Mouse (Mus musculus): Measurements from ENCODE around the gene Dpysl5. TPM values are rescaled to one million over a fixed set of nuclear protein-coding genes. Genes with fewer than 3 reads are reported as not detected.
A peak's percentile ranks its signal among the peaks of the same experiment; 100 is the strongest.
"Not testable (repeated sequence)": the region's sequence is repeated elsewhere in the genome, so short reads cannot be mapped to it uniquely, and the experiment has no call there.

The Dpysl5 gene
- total RNA-seq (2021): 1 to 10 TPM in 1 of 2 experiments, under 1 TPM in 1; 0.98 to 2.9 TPM
- long read RNA-seq, experiment 1: 0 reads
- long read RNA-seq, experiment 2, partial matches to known transcripts: 0 of 2 reads
- long read RNA-seq, experiment 2, other reads (novel, unspliced or antisense): 2 of 2 reads

DNA sequence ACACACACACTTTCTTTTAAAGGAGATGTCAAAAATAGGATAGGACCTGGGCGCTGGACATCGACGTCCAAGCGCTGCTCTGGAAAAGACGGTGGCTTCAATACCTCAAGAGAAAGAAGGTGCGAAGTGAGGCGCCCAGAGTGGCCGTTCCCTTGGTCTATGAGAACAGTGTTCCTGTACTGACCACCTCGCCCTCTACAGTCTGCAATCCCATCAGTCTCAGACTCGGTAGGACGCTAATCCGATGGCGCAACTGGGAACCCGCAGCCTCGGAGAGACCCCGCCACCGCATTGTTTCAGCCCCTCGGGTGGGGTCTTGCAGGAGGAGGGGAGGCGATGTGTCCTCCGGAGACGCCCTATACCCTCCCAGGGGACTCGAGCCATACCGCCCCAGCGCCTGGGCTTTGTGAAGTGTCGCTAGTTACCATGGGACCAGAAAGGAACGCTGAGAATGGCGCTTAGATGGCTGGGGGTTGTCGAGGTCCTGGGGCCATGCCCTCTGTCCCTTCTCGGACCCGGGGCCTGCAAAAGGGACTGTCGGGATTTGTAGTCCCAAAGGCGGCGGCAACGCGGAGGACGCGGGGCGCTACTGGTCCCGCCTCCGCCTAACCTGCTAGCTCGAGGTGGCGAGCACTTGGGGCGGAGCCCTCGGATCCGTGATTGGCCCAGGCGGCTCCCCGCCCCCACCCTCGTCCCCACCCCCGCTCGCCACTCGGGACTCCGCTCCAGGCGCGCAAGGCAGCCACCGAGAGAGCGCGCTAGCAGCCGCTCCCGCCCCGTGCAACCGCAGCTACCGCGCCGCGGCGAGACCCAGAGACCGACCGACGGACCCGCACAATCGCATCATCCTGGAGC lies at the start of gene Dpysl5:
Dpysl5 (plus strand) TSS at position 418 of the 855 bp plus-strand sequence.
- TF ChIP-seq CTCF (IDR thresholded peaks at IDR 0.05): peak; percentile 39; the same call in 1 of the 2 replicates
- DNase-seq: peak; percentile 92
- H3K4me3 ChIP-seq: peak within 1 kb of the TSS; percentile 82
- intact Hi-C loops (cut with DNase I): no loop called here
- H3K27ac ChIP-seq: peak within 1 kb of the TSS; percentile 79

DNA sequence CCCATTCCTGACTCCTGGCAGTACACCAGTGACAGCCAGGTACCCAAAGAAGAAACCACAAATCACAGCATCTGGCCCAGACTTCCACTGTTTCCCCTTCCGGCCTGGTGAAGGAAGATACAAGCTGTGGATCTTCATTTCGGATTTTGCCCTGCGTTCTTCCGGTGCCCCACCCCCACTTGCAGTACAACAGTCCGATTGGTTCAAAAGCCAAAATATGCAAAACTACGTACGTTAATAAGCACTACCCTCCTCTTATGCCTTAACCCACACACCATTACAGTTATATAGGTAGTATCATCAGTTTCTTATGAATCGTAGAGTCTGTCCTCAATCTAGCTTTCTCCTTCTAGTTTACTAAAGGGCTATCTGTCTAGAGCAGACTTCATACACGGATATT lies 46.0 kb upstream of the Dpysl5 start:
- intact Hi-C loops (cut with DNase I): no loop called here
- no peak for TF ChIP-seq CTCF (IDR thresholded peaks at IDR 0.05)
- no peak overlapping the region for H3K4me3 ChIP-seq
- no peak for DNase-seq
- peak overlapping the region; percentile 98 for H3K27ac ChIP-seq

DNA sequence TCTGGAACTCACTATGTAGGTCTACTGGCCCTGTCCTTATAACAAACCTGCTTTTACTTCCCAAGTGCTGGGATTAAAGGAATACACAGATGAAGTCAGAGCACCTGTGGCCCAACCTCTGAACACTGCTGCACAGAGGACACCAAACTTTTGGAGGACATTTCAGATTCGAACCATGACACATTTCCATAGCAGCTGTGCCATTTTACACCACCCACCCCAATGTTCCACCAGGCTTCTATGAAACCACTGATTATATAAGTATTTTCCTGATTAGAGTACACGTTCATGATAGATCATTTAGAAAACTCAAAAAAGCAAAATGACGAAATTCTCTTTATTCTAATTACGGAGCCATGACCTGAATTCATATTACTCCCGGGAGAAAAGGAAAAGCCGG lies 45.4 kb upstream of the Dpysl5 start:
- no peak for DNase-seq
- TF ChIP-seq CTCF (IDR thresholded peaks at IDR 0.05): no peak
- H3K4me3 ChIP-seq: peak overlapping the region; percentile 89
- peak overlapping the region; percentile 98 for H3K27ac ChIP-seq
- intact Hi-C loops (cut with DNase I): no loop called here

DNA sequence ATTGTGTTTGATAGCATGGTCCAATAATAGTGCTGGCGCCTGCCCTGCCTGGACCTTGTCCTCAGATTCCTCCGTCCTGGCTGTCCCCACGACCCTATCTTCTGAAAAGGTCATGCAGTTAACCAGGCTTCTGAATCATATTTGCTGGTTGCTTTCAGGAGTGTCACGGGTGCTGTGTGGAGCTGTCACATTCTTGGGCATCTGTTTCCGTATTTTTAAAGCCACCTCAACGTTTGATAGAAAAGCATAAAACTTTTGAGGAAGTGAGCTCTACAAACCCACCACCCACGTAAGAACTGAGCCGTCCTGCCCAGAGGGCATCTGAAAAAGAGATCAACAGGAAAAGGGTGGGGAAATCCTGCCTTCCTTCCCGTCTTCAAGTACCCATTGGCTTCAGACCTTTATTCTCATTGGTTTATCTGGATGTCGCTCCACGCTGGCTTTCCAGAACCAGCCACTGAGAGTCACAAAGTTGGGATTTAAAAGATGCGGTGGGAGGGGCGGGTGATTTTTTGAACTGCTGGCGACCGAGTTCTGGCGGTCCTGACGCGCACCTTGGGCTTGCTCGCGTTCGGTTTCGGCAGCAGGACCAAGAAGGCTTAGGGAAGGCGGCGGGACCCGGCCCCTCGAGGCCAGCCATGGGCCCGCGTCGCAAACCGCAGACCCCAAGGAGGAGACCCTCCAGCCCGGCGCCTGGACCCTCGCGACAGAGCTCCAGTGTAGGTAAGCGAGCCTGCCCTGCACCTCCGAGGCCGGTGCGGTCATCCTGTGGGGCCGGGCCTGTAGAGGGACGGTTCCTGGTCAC lies 44.8 kb upstream of the Dpysl5 start, which contains the start of gene Cenpa:
Cenpa (plus strand) TSS at position 387 of the 805 bp plus-strand sequence.
- intact Hi-C loops (cut with DNase I): no loop called here
- TF ChIP-seq CTCF (IDR thresholded peaks at IDR 0.05): no peak
- H3K4me3 ChIP-seq: peak within 1 kb of the TSS; percentile 89

DNA sequence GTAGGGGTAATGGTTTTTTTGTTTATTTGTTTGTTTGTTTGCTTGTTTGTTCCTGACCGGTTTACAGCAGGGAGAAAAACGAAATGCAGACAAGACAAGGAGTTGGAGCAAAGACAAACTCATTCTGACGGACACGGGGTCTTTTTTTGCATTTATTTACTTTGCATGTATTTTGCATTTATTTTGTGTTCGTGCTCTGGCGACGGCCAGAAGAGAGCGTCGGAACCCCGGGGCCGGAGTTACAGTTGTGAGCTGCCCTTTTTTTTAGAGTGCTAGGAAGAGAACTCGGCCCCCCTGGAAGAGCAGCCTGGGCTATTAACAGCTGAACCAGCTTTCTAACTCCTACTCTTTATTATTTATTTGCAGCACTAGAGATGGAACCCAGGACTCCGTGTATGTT lies 44.1 kb upstream of the Dpysl5 start:
- intact Hi-C loops (cut with DNase I): no loop called here
- H3K27ac ChIP-seq: peak overlapping the region; percentile 98

More for the DNA sequence above, 44.8 kb upstream of the Dpysl5 start, which contains the start of gene Cenpa:
- peak within 1 kb of the TSS; percentile 98 for H3K27ac ChIP-seq
- peak; percentile 88 for DNase-seq

DNA sequence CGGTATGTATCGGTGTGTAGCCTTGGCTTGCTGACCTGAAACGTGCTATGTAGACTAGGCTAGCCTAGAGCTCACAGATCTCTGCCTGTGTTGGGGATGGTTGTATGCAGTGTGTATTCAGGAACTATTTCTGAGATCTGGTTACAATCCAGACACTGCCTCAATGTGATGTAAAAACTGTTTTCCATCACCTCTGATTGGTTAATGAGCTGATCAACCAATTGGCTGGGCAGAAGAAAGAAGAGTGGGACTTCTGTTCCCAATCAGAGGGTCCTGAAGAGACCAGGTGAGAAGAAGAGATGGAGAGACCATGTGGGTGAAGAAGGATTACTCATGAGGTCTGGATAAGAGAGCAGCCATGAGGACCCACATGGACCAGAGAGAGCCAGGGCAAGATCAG lies 43.7 kb upstream of the Dpysl5 start:
- no peak for DNase-seq
- peak overlapping the region; percentile 89 for H3K4me3 ChIP-seq
- intact Hi-C loops (cut with DNase I): no loop called here
- no peak for TF ChIP-seq CTCF (IDR thresholded peaks at IDR 0.05)
- H3K27ac ChIP-seq: no peak overlapping the region

More for the DNA sequence above, 44.1 kb upstream of the Dpysl5 start:
- no peak for TF ChIP-seq CTCF (IDR thresholded peaks at IDR 0.05)
- peak overlapping the region; percentile 89 for H3K4me3 ChIP-seq
- no peak for DNase-seq

DNA sequence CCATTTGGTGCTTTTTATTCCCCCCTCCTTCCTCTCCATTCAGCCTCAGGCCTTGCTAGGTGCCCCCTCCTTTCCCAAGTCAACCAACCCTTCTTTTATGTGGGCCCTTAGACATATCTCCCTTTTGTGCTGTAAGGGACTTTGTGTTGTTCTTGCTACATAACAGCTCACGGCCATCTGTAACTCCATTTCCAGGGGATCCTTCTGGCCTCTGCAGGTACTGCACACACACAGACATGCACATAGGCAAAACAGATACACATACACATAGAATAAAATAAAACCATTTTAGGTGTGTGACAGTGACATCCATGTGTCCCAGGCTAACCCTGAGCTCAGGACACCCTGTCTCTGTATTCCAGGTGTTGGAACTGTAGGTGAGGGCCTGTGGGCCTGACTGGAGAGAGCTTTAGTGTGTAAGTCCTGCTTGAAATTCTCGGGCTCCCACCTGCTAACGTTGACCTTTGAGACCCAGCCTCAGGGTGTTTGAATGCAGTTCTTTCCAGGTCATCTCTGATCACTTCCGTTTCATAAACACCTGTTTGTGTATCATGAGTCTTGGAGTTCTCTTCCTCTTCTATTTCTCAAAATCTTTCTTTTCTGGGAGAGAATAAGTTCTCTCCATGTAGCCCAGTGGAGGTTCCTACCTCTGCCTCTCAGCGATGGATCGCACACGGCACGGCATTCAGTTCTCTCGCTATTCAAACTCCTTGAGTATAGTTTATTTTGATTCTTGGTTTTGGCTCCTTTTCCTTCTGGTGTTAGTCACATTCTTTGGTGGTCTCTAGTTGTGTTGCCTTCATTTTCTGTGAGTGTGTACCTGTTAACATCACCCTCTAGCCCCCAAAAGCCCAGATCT lies 42.5 kb upstream of the Dpysl5 start:
- no peak overlapping the region for H3K4me3 ChIP-seq
- no peak overlapping the region for H3K27ac ChIP-seq
- DNase-seq: no peak
- intact Hi-C loops (cut with DNase I): no loop called here
- no peak for TF ChIP-seq CTCF (IDR thresholded peaks at IDR 0.05)

DNA sequence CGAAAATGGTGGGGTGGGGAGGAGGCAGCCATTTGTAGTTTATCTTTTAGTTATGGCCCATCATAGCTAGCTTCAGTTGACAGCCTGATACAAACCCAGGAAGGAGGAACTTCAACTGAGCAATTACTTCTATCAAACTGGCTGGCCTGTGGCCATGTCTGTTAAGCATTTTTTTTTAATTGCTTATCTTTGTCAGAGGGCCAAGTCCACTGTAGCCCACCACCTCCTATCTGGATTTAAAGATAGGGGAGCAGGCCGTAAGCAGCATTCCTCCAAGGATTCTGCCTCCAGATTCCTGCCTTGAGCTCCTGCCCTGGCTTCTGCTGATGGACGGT lies 41.9 kb upstream of the Dpysl5 start:
- no peak for TF ChIP-seq CTCF (IDR thresholded peaks at IDR 0.05)
- intact Hi-C loops (cut with DNase I): no loop called here
- no peak for DNase-seq
- no peak overlapping the region for H3K27ac ChIP-seq
- no peak overlapping the region for H3K4me3 ChIP-seq

DNA sequence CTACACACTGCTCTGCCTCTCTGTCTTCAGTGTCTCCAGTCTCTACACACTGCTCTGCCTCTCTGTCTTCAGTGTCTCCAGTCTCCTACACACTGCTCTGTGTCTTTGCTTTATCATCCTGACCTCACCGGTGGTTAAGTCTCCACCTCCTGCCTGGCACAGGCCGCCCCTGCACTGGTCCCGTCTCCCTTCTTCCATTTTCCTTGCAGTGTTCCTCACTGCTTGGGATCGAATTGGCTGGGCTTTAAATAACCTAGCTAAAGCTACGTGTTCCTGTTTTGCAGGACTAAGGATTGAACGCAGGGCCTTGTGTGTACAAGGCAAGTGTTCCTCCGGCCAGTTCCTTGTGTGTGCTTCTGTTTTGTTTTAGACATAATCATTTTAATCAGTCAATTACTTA lies 41.3 kb upstream of the Dpysl5 start:
- intact Hi-C loops (cut with DNase I): no loop called here
- H3K4me3 ChIP-seq: no peak overlapping the region
- no peak for TF ChIP-seq CTCF (IDR thresholded peaks at IDR 0.05)
- no peak for DNase-seq
- no peak overlapping the region for H3K27ac ChIP-seq

DNA sequence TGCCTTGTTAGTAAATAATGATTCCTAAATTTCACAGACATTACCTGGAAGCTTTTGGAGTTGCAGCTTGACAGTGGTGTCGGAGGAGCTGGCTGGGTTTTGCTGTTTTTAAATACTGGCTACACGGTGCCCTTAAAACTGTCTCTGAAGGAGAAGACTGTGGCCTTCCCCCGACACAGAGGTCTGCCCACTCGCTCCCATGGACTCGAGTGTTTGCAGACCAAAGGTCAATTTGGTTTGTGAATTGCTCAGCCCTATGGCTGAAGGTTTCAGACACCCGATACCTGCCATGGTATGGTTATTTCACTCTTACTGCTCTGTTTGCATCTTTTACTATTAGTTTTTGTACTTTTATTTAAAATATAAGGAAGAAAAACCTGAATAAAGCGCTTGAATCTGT lies 37.4 kb upstream of the Dpysl5 start:
- no peak overlapping the region for H3K4me3 ChIP-seq
- H3K27ac ChIP-seq: no peak overlapping the region
- no peak for TF ChIP-seq CTCF (IDR thresholded peaks at IDR 0.05)
- no peak for DNase-seq
- intact Hi-C loops (cut with DNase I): no loop called here

DNA sequence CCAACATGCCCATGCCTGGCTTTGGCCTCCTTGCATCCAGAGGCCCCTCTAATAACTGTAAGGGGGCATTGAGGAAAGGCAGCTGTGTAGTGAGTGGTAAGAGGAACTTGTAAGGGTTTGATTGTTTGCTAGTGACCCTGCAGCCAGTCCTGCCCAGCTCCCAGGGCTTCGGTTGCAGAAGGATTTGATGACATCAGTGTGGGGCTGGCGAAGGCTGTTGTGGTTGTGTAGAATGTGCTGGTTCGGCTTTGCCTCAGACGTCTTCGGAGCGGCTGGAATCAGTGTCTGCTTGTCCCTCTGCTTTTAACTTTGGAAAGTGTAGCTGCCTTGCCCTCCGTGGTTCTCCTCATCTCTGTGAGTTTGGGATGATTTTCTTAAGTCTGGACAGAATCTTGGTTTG lies 34.6 kb upstream of the Dpysl5 start:
- no peak overlapping the region for H3K4me3 ChIP-seq
- no peak for DNase-seq
- no peak for TF ChIP-seq CTCF (IDR thresholded peaks at IDR 0.05)
- H3K27ac ChIP-seq: no peak overlapping the region
- intact Hi-C loops (cut with DNase I): no loop called here

DNA sequence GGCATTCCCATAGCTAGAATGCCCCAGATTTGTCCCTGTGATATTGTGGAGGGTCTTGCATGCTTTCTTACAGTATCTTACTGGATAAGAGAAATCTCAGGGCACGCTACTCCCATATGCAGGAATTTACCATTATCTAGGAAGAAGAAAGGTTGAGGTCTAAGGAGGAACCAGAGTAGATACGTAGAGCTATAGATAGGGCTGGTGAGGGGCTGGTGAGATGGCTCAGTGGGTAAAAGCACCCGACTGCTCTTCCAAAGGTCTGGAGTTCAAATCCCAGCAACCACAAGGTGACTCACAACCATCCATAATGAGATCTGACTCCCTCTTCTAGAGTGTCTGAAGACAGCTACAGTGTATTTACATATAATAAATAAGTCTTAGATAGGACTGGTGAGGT lies 33.3 kb upstream of the Dpysl5 start:
- intact Hi-C loops (cut with DNase I); DNase-seq; H3K4me3 ChIP-seq; H3K27ac ChIP-seq: not testable (repeated sequence)
